Mouse (Mus musculus) forebrain, embryonic 16.5 days (tissue): Measurements from ENCODE around the gene Acp4. TPM values are rescaled to one million over a fixed set of nuclear protein-coding genes. Genes with fewer than 3 reads are reported as not detected.

Experiments used
- ATAC-seq: fragments of 200-750 bp; cut with Nextera tagmentation; 2 replicates; pipeline ENCODE4 v1.8.0; 2017; ENCODE audit warnings: mild to moderate bottlenecking, moderate library complexity
- H3K27ac ChIP-seq: fragments of 300-500 bp; sonication (generic); 2 replicates; pipeline ENCODE4 v1.5.1; 2014; ENCODE audit warnings: low read length, control low read depth
- H3K27me3 ChIP-seq: fragments of 300-500 bp; sonication (generic); replicated peaks from 2 replicates; pipeline ENCODE4 v1.6.1; 2014; ENCODE audit warnings: low read length; ENCODE audit not compliant: control insufficient read depth, insufficient read depth
- H3K36me3 ChIP-seq: fragments of 300-500 bp; sonication (generic); 2 replicates; pipeline ENCODE4 v1.6.1; 2014; ENCODE audit not compliant: control insufficient read depth, insufficient read depth
- H3K4me1 ChIP-seq: fragments of 300-500 bp; sonication (generic); replicated peaks from 2 replicates; pipeline ENCODE4 v1.6.1; 2014; ENCODE audit warnings: low read length; ENCODE audit not compliant: control insufficient read depth, insufficient read depth
- H3K4me2 ChIP-seq: fragments of 300-500 bp; sonication (generic); 2 replicates; pipeline ENCODE4 v1.6.1; 2014; ENCODE audit warnings: mild to moderate bottlenecking, low read length, control low read depth
- H3K4me3 ChIP-seq: fragments of 300-500 bp; sonication (generic); replicated peaks from 2 replicates; pipeline ENCODE4 v1.5.1; 2014; ENCODE audit warnings: mild to moderate bottlenecking, low read length, control low read depth
- H3K9ac ChIP-seq: fragments of 300-500 bp; sonication (generic); replicated peaks from 2 replicates; pipeline ENCODE4 v1.6.1; 2014; ENCODE audit warnings: low read depth, low read length, control low read depth
- H3K9me3 ChIP-seq: fragments of 300-500 bp; sonication (generic); 2 replicates; pipeline ENCODE4 v1.6.1; 2016; ENCODE audit warnings: low read length; ENCODE audit not compliant: control insufficient read depth
- WGBS: fragments of 180-500 bp; shearing (Covaris S2); extraction: QIAGEN DNeasy Blood & Tissue Kit; methylation state at CpG from one replicate; pipeline ENCODE4 v1.1.7; 2014; 5-methylcytosine and 5-hydroxymethylcytosine counted together
- polyA plus RNA-seq: library from polyadenylated mRNA; unstranded; fragments of >200 nt; fragmentation: Nextera tagmentation; extraction: Ambion mirVana; gene quantifications from 2 replicates; pipeline ENCODE4 v1.2.1, GENCODE M21; 2015

Acp4 gene
- polyA plus RNA-seq, 1 experiment from 2014 or later: not detected

DNA sequence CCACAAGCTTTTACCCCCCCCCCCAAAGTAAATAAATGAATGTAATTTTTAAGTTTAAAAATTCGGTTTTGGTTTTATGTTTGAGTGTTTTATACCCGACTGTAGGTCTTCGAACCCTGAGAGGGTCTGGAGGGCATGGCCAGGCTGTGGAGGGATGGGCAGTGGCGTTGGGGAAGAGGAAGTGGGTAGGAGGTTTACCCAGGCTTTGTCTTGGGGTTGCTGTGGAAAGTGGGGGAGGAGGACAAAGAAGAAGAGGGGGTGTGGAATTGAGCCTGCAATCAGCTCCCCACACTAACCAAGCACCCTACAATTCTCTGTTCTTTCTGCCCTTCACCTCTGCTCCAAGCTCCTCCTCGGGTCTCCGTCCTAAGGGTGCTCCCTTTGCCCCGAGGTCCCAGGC is 15.4 kb upstream of the Acp4 start:
- Histone ChIP-seq H3K9ac (no peak overlapping the region), H3K4me3 (no peak overlapping the region), H3K4me1 (no peaks in the 10 kb centered on the region), H3K27me3 (no peaks in the 10 kb centered on the region; the same call in 1 of the 2 replicates), H3K36me3 (no peaks in the 10 kb centered on the region), H3K4me2 (no peak overlapping the region), H3K27ac (no peak overlapping the region), H3K9me3 (no peaks in the 10 kb centered on the region)
- 89% methylated on average over 7 of the region's 7 CpGs for WGBS
- ATAC-seq: no peak

DNA sequence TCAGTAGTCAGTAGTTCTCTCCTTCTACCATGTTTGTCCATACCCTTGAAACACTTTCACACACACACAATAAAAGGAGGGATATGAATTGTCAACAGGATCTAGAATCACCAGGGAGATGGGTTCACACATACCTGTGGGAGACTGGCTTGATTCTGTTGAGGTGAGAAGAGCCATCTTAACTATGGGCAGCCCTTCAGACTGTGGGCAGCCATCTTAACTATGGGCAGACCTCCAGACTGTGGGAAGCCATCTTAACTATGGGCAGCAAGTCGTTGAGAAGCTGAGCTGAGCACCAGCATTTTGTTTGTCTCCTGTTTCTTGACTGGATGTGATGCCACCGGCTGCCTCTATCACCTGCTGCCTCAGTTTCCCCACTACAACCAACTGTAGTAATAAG is 14.1 kb upstream of the Acp4 start:
- H3K4me1 ChIP-seq: no peaks in the 10 kb centered on the region
- 0 out of 2 replicates have a peak, but pooled peaks have one; percentile 52 for ATAC-seq
- WGBS: 63% methylated on average over 2 of the region's 2 CpGs
- H3K36me3 ChIP-seq: no peaks in the 10 kb centered on the region
- H3K27ac ChIP-seq: no peak overlapping the region
- no peak overlapping the region for H3K4me3 ChIP-seq
- no peaks in the 10 kb centered on the region for H3K9me3 ChIP-seq
- H3K27me3 ChIP-seq: no peaks in the 10 kb centered on the region; the same call in 1 of the 2 replicates
- no peak overlapping the region for H3K9ac ChIP-seq
- no peak overlapping the region for H3K4me2 ChIP-seq

DNA sequence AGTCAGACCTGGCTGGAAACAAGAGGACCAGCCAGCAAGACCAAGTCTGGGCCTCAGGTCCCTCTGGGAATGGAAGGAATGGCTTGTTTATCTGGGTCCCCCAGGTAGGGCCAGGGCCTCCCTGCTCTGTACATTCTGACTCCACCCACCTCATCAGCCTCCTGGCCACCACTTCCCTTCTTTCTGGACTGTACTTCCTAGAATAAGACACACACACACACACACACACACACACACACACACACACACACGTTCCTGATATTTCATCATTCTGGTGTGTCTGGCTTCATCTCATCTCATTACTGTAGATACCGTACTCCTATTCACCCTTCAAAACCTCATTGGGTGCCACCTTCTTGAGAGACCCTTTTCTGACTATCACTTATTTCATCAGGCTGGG is 12.2 kb upstream of the Acp4 start:
- no peak overlapping the region for H3K4me2 ChIP-seq
- no peaks in the 10 kb centered on the region for H3K9me3 ChIP-seq
- no peaks in the 10 kb centered on the region for H3K4me1 ChIP-seq
- no peak overlapping the region for H3K27ac ChIP-seq
- no peak for ATAC-seq
- H3K36me3 ChIP-seq: no peaks in the 10 kb centered on the region
- WGBS: 90% methylated on average over 2 of the region's 2 CpGs
- H3K27me3 ChIP-seq: no peaks in the 10 kb centered on the region; the same call in 1 of the 2 replicates
- H3K9ac ChIP-seq: no peak overlapping the region
- no peak overlapping the region for H3K4me3 ChIP-seq

DNA sequence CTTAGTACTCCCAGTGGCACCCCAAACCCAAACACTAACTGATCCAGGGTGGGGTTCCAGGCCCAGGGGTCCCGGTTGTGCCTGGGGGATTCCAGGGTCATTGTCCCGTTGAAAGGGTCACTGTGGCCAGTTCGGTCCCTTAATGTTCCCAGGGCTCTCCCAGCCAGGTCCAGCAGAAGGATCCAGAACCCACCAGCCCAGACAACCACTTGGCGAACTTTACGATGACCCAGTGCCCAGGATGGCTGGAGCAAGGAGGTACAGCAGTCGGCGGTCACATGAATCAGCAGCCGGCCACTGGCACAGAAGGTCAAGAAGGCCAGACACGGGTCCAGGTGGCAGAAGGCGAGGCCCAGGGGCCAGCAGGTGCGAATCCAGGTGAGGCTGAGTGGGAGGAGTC is 10.9 kb upstream of the Acp4 start:
- no peak overlapping the region for H3K9ac ChIP-seq
- 82% methylated on average over 11 of the region's 11 CpGs for WGBS

DNA sequence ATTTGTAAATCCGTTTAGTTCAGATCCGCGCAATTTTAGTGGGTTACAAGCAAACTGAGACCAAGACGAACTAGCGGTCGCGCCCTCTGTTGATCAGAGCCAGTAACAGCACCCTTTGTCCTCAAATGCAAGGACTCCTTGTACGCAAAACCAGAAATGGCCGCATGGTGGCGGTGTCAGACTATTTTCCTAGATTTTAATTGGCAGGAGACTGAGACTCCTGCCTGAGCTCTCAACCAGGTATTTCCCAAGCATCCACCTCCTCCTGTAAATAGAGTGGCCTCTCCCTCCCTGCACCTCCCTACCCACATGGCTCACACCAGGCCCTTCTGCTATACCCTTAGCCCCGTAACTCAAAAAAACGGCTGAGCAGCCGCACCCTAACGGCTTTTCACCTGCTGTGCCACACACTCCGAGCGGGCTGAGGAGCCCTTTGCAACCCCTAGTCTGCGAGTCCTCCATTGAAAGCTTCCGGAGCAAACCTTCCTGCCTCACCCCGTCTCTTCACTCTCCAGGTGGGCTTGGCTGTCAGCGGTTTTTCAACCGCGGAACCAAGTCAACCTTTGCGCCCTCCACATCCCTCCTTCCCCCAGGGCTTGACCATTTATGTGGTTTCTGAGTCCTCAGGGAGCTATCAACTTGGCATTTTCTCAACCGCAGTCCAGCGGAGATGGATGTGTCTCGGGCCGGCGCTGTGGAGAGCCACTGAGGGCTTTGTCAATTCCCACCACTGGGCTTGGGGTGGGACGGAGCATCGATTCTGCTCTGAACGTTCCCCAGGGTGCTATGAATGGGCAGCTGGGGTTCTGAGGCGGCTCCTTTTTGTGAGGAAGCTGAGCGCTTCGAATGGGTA is 5.8 kb upstream of the Acp4 start:
- Histone ChIP-seq H3K9ac (peak overlapping the region; percentile 65), H3K9me3 (no peaks in the 10 kb centered on the region), H3K27me3 (peaks cover 4% of the 10 kb centered on the region; the same call in 1 of the 2 replicates), H3K4me3 (peak overlapping the region; percentile 43), H3K36me3 (no peaks in the 10 kb centered on the region), H3K4me2 (peak overlapping the region; percentile 84), H3K4me1 (peaks cover 6% of the 10 kb centered on the region), H3K27ac (no peak overlapping the region)
- ATAC-seq: peak; percentile 72
- WGBS: 1% methylated on average over 34 of the region's 34 CpGs

More for the DNA sequence above, 10.9 kb upstream of the Acp4 start:
- H3K27me3 ChIP-seq: no peaks in the 10 kb centered on the region
- H3K9me3 ChIP-seq: no peaks in the 10 kb centered on the region
- H3K4me1 ChIP-seq: peaks cover 4% of the 10 kb centered on the region
- no peak overlapping the region for H3K27ac ChIP-seq
- no peak overlapping the region for H3K4me3 ChIP-seq
- H3K4me2 ChIP-seq: no peak overlapping the region
- ATAC-seq: no peak
- H3K36me3 ChIP-seq: no peaks in the 10 kb centered on the region

DNA sequence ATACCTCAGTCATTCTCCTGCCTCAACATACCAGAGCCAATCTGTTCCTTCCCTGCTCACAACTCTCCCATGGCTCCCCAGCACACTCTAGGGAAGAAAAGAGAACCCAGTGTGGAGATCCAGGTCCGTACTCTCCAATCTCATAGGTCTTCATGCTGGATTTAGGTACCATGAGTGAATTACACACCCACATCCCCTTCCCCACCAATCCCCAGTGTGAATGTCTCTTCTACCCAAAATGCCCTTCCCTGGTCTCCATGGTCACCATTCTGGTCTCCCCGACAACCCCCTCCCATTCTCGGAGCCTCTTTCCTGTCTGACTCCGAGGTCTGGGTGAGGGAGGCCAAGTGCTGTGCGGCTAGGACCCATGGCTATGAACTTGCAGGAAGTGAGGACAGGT is 4.0 kb upstream of the Acp4 start, which contains the start of gene Gm15517:
Gene Gm15517, plus strand, starts transcription at position 301 of the 400 bp plus-strand sequence.
- WGBS: 52% methylated on average over 5 of the region's 5 CpGs
- Histone ChIP-seq H3K9me3 (no peaks in the 10 kb centered on the region), H3K9ac (no peak within 1 kb of the TSS), H3K27ac (no peak within 1 kb of the TSS), H3K4me3 (no peak within 1 kb of the TSS), H3K36me3 (no peaks in the 10 kb centered on the region), H3K27me3 (peaks cover 4% of the 10 kb centered on the region; the same call in 1 of the 2 replicates), H3K4me2 (no peak within 1 kb of the TSS), H3K4me1 (peaks cover 6% of the 10 kb centered on the region)
- no peak for ATAC-seq

DNA sequence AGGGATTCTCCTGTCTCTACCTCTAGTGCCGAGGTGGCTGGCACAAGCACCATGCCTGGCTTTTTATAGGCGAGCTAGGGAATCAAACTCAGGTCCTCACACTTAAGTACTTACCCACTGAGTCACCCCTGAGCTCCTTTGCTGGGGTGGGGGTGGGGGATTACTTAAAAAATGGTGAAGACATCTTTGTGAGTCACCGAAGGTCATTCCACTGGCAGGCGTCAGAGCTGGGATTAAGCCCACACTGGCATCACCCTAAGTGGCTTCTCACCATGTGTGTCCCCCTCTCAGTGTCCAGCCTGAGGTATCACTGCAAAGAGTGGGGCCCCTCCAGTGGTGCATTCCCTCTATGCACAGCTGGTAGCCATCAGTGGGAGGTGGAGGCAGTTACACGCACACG is 3.2 kb upstream of the Acp4 start:
- Histone ChIP-seq H3K9me3 (no peaks in the 10 kb centered on the region), H3K4me1 (peaks cover 6% of the 10 kb centered on the region), H3K4me2 (no peak overlapping the region), H3K27me3 (peaks cover 4% of the 10 kb centered on the region; the same call in 1 of the 2 replicates), H3K27ac (no peak overlapping the region), H3K4me3 (no peak overlapping the region), H3K36me3 (no peaks in the 10 kb centered on the region), H3K9ac (no peak overlapping the region)
- no peak for ATAC-seq
- 74% methylated on average over 6 of the region's 6 CpGs for WGBS

DNA sequence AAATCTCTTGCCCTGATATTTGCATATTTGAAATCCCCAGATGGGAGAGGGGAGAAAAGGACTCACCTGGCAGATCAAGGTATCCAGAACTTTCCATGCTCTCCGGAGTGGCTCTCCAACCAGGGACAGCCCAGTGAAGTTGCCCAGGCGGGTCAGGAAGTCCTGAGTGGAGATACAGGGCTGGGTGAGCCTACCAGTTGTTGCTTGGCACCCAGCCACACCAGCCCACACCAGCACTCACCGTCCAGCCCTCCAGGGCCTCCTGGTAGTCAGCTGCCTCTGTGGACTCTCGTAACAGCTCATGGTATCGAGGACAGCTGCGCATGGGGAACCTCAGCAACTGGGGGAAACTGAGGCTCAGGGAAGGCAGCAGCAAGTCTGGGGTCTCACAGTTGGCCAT is 2.2 kb downstream of the Acp4 start:
- Histone ChIP-seq H3K4me1 (0 out of 2 replicates have a peak, but pooled peaks cover 3% of the 10 kb centered on the region), H3K4me2 (no peak overlapping the region), H3K4me3 (no peak overlapping the region), H3K27me3 (no peaks in the 10 kb centered on the region), H3K27ac (no peak overlapping the region), H3K36me3 (peaks cover 15% of the 10 kb centered on the region), H3K9ac (no peak overlapping the region), H3K9me3 (no peaks in the 10 kb centered on the region)
- 82% methylated on average over 6 of the region's 6 CpGs for WGBS
- ATAC-seq: no peak

DNA sequence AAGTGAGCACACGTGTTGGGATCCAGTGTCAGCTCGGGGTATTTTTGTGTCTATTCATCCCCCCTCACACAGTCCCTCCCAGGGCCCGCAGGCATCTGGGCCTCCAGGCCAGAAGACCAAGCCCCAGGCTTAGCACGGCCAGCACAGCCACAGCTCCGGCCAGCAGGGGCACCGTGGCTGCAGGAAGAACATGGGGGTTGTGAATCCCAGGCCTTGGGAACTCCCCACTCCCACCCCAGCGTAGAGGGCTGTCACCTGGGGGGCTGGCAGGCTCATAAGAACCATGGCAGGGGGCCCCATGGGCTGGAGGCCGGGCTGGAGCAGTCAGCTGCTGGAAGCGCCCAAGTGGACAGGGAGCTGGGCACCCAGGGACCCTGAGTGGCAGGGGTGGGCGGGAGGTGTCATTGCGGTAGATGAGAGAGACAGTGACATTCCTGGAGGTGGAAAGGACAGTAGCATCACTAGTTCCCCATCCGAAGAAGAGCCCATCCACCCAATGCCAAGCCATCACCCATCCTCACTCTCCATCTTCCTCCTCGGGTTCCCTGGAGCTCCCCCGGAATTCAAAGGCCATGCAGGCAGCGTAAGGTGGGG is 4.1 kb downstream of the Acp4 start:
- H3K36me3 ChIP-seq: peaks cover 29% of the 10 kb centered on the region
- no peak overlapping the region for H3K27ac ChIP-seq
- no peaks in the 10 kb centered on the region for H3K27me3 ChIP-seq
- no peak overlapping the region for H3K4me2 ChIP-seq
- H3K9ac ChIP-seq: no peak overlapping the region
- H3K4me3 ChIP-seq: no peak overlapping the region
- WGBS: 67% methylated on average over 15 of the region's 15 CpGs
- H3K9me3 ChIP-seq: no peaks in the 10 kb centered on the region
- no peak for ATAC-seq
- H3K4me1 ChIP-seq: peaks cover 12% of the 10 kb centered on the region
